Mouse (Mus musculus): ENCODE measurements around the gene Cpt1a.

Cpt1a gene

GRCm38 (mm10) chr19:3374028-3374427 is 51.9 kb downstream of the Cpt1a start:
- peak; percentile 50 for DNase-seq

DNA sequence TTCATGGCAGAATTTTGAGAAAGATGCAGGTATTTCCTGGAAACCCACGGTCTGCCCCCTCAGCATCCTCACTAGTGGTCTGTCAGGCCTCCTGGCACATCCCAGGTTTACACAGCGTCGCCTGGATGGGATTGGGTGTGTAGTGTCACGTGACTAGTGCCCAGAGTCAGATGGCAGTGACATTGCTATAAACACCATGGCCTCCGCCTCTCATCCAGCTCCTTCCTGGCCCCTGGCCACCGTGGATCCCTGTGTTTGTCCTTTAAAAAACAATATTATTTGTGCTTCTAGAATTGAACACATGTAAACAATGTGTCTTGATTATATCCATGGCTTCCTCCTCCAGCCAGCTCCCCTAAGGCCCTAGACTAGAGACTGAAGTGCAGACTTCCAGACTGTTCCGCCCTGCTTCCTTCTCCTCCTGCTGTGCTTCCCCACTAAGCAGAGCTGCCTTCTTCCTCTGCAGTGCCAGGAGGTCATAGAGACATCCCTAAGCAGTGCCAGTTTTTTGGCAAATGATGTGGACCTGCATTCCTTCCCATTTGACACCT is 53.9 kb downstream of the Cpt1a start:
- DNase-seq: no peak

- no peak for DNase-seq
These were observed 55.0 kb downstream of the Cpt1a start for GRCm38 (mm10) chr19:3376966-3377715.

GRCm38 (mm10) chr19:3378614-3379013 is 56.5 kb downstream of the Cpt1a start:
- no peak for DNase-seq

GRCm38 (mm10) chr19:3388061-3388460 is 65.9 kb downstream of the Cpt1a start:
- peak; percentile 33 for DNase-seq

DNA sequence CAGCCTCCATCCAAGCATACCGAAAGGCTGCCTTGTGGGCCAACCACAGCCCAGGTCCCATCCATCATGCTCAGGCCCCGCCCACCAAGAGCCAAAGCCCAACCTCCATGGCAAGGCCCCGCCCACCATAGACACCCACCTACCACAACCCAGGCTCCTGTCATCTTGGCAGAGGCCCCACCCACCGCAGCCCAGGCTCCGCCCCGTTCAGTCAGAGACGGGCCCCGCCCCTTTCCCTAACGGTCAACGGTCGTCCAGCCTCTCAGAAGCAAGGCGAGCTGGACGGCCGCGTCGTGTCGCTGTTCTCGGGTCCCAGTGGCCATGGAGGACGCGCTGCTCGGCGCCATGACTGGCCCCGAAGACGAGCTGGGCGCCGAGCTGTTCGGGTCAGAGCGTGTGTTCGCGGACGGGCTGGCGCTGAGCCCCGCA is 66.5 kb downstream of the Cpt1a start, which contains the start of gene Tesmin:
TSS of gene Tesmin (plus strand) at position 229 of the 429 bp plus-strand sequence.
- DNase-seq: peak; percentile 94

GRCm38 (mm10) chr19:3389089-3389488 is 67.0 kb downstream of the Cpt1a start:
- DNase-seq: peak; percentile 97

GRCm38 (mm10) chr19:3392384-3392783 is 70.2 kb downstream of the Cpt1a start:
- DNase-seq: no peak

- no peak for DNase-seq
These were observed 72.1 kb downstream of the Cpt1a start for GRCm38 (mm10) chr19:3394216-3394615.

DNA sequence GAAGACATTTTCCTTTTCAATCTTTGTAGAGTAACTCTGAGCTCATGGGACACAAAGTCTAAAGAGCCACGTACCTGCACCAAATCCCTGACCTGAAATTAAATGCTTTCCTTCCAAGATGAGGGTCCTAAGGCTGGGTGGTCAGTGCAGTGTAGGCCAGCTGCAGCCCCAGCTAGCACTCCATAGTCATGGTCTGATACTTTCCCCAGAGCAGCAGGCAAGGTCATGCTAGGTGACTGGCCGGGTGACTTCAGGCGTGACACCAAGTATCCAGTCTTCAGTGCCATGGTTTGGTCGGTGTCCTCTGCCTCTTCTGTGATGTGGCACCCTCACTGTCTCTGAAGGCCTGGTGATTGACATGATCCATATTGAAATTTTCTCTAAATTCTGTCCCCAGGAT is 77.9 kb downstream of the Cpt1a start:
- DNase-seq: no peak

GRCm38 (mm10) chr19:3401504-3401903 is 79.4 kb downstream of the Cpt1a start:
- no peak for DNase-seq

DNA sequence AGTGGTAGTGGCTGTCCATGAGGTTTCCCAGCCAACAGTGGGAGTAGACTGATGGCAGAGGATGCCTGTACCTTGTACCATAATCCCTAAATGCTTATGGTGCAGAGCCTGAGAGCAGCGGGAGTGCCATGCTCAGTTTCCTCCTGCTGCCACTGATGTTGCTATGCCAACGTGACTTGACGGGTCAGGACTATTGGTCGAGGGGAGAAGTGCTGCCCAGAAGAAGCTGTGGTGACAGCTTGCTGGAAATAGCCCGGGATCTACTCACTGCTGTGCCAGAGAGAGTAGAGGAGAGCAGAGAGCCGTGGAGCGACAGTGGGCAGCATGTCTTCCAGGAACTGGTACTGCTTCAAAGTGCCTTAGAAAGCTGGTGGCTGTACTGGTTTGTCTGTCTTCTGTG is 79.8 kb downstream of the Cpt1a start:
- no peak for DNase-seq

GRCm38 (mm10) chr19:3402390-3402789 is 80.3 kb downstream of the Cpt1a start:
- DNase-seq: no peak

- no peak for DNase-seq
These were observed 81.9 kb downstream of the Cpt1a start for GRCm38 (mm10) chr19:3404030-3404429.

GRCm38 (mm10) chr19:3405531-3406281 is 83.6 kb downstream of the Cpt1a start:
- DNase-seq: no peak

DNA sequence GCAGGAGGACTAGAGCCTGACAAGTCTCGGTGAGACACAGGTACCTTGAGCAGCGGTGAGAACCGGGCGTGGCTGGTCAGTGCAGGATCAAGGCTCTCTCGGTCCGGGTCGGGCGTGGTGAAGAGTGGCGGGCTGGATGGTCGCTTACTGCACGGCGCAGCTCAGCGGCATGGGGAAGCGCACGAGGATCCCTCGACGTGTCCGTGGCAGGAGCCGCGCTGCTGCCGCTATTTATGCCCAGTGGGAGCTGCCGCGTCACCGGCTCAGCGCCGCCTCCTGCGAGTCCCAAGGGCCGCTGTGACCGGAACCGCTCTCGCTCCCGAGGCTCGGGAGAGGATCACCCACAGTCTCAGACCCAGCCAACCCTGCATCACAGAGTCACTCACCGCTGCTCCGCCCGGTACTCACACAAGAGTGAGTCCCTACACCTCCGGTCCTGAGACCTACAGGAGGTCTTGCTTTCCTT is 92.2 kb downstream of the Cpt1a start, which contains the start of gene Gal:
TSS of gene Gal (minus strand) at position 277 of the 466 bp plus-strand sequence.
- DNase-seq: peak; percentile 35

DNA sequence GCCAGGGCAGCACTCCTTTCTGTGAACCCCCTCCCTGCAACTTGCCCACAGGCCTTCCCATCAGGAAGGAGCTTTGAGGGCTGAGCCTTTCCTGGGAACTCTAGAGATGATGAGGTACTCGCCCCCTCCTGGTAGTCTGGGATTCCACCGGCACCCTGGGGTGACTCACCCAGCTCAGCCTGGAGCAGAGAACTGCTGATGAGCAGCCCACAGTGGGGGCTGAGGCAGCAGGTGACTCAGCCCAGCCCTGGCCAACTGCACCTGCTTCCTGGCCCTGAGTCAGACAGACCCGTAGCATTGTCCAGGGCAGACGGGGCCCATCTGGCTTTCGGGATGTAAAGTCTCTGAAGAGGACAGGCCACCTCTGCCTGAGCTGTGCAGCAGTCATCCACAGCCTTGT is 97.1 kb downstream of the Cpt1a start:
- no peak for DNase-seq

DNA sequence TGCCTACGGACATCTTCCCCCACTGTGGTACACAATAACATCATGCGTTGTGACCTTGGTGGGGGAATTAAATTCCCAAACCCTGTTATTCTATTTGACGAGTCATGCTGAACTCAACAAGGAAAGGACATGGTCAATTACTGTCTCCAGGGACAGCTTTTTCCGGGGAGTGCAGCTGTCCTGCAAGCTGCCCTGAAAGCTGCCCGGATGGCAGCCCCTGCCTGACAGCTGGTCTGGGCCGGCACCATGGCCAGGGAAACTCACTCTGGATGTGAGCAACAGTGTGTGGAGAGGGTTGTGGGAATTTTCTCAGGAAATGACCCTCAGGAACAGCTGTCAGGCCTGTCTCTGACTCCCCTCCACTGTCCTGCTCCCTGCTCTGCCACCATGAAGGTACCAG is 100.4 kb downstream of the Cpt1a start:
- DNase-seq: no peak

- DNase-seq: peak; percentile 41
These were observed 100.8 kb downstream of the Cpt1a start for GRCm38 (mm10) chr19:3422981-3423380.

DNA sequence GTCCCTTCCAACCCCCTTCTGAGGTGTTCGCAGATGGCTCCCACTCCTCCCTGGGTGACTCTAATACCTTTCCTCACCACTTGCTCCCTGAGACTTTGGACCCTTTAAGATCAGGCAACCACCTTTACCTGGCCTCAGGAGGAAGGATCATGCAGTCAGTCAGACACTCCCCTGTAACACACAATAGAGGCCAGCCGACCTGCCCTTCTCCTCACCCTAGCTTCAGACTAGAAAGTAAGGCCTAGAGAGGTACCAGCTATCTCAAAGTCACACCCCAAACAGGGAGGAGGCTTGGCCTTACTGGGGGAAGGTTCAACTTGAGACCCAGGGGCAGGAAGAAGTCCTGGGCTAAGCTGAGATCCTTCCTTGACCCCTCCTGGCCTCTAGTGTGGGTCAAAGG is 102.1 kb downstream of the Cpt1a start:
- no peak for DNase-seq

GRCm38 (mm10) chr19:3428057-3428830 is 106.1 kb downstream of the Cpt1a start:
- DNase-seq: no peak

DNA sequence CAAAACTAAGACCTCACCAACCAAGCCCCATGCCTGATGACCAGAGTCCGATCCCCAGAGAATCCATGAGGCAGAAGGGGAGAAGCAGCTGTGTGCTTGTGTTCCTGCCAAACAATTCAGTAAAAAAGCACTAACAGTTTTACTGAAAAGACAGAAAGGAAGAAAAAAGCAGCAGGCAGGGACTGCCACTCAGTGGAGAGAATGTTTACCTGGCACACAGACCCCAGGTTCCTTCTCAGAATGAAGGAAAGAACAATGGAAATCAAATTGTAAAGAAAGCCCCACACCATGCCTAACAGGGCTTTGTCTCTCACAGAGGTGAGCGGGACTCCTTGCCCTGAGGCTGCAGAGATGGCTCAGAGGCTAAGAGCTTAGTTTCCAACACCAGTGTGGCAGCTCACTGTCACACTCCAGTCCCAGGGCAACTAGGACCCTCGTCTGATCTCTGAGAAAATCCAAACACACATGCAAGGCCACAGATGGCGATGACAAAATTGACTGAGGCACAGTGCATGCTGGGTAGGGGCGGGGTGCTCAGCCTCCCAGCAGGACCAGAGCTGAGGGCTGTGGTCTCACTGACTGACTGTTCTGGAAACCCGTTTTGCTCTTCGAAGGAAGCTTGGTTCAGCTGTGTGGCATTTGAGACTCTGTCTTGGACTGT is 107.2 kb downstream of the Cpt1a start:
- DNase-seq: peak; percentile 27

Measured in thymus, postnatal 4 days (tissue).